In genomic region chr8:122162992-122163391, GRCm38 (mm10) we compare ENCODE assay signal across 9 mouse cellular contexts.
DNase-seq lines count a peak whose midpoint lies in the region; ATAC-seq and TF ChIP-seq lines count a peak whose summit lies in the region.
"Had no signal": no experiment of that assay in that cellular context is flagged by ENCODE, and none has a peak within 500 bp of the region (broad histone marks: within the 10 kb centered on the region; RNA-seq: fewer than 3 reads in every experiment).

No protein-coding gene starts in this region.

- peak; percentile 74 for TF ChIP-seq CTCF in embryonic fibroblast, embryonic 13.5 days (IDR thresholded peaks at IDR 0.05; ENCODE audit: borderline replicate concordance, insufficient read depth, low read length)

- no peaks in the 10 kb centered on the region for H3K4me1 ChIP-seq in kidney, embryonic 14.5 days (ENCODE audit: control insufficient read depth, insufficient read depth, low read length)
- no peaks in the 10 kb centered on the region for H3K4me1 ChIP-seq in embryonic fibroblast, embryonic 13.5 days (ENCODE audit: control insufficient read depth, insufficient read depth, low read length)
- H3K4me1 ChIP-seq in intestine, embryonic 15.5 days (replicated peaks) = no peaks in the 10 kb centered on the region
- H3K4me1 ChIP-seq in limb, embryonic 11.5 days (ENCODE audit: control insufficient read depth, insufficient read depth, low read length) = no peaks in the 10 kb centered on the region
- H3K4me1 ChIP-seq: embryonic facial prominence, embryonic 12.5 days had no signal

- H3K27ac ChIP-seq in kidney, embryonic 14.5 days (ENCODE audit: low read depth, low read length) = no peak overlapping the region
- no peak overlapping the region for H3K27ac ChIP-seq in embryonic fibroblast, embryonic 13.5 days (ENCODE audit: insufficient read depth, low read length)
- H3K27ac ChIP-seq in intestine, embryonic 15.5 days = no peak overlapping the region
- no peak overlapping the region for H3K27ac ChIP-seq in limb, embryonic 11.5 days (replicated peaks; ENCODE audit: low read depth, low read length)
- H3K27ac ChIP-seq: embryonic facial prominence, embryonic 12.5 days had no signal

- no peak overlapping the region; the same call in 1 of the 2 replicates for H3K9ac ChIP-seq in kidney, embryonic 14.5 days (ENCODE audit: low read depth, low read length)
- no peak overlapping the region for H3K9ac ChIP-seq in intestine, embryonic 15.5 days
- H3K9ac ChIP-seq in limb, embryonic 11.5 days (ENCODE audit: low read length) = no peak overlapping the region
- H3K9ac ChIP-seq: embryonic facial prominence, embryonic 12.5 days had no signal

- no peak for TF ChIP-seq POLR2A in embryonic fibroblast, embryonic 13.5 days (IDR thresholded peaks at IDR 0.05; ENCODE audit: low read depth, low read length)

- no peak overlapping the region for H3K4me2 ChIP-seq in kidney, embryonic 14.5 days (replicated peaks; ENCODE audit: low read depth, low read length)
- H3K4me2 ChIP-seq in intestine, embryonic 15.5 days (replicated peaks) = no peak overlapping the region
- no peak overlapping the region for H3K4me2 ChIP-seq in limb, embryonic 11.5 days (ENCODE audit: low read depth, severe bottlenecking)
- H3K4me2 ChIP-seq: embryonic facial prominence, embryonic 12.5 days had no signal

- H3K27me3 ChIP-seq in kidney, embryonic 14.5 days (ENCODE audit: control insufficient read depth, insufficient read depth, low read length) = no peaks in the 10 kb centered on the region
- H3K27me3 ChIP-seq in intestine, embryonic 15.5 days (replicated peaks) = no peaks in the 10 kb centered on the region
- no peaks in the 10 kb centered on the region for H3K27me3 ChIP-seq in limb, embryonic 11.5 days (ENCODE audit: control insufficient read depth, insufficient read depth, low read length)
- H3K27me3 ChIP-seq: embryonic facial prominence, embryonic 12.5 days had no signal

- H3K36me3 ChIP-seq in kidney, embryonic 14.5 days (ENCODE audit: control insufficient read depth, insufficient read depth, low read length) = no peaks in the 10 kb centered on the region
- H3K36me3 ChIP-seq in intestine, embryonic 15.5 days = no peaks in the 10 kb centered on the region
- no peaks in the 10 kb centered on the region for H3K36me3 ChIP-seq in limb, embryonic 11.5 days (ENCODE audit: control insufficient read depth, insufficient read depth, low read length)
- H3K36me3 ChIP-seq: embryonic facial prominence, embryonic 12.5 days had no signal

- ATAC-seq in kidney, embryonic 14.5 days (ENCODE audit: low FRiP score, low TSS enrichment) = no peak
- peak; percentile 45; the same call in 1 of the 2 replicates for ATAC-seq in intestine, embryonic 15.5 days
- ATAC-seq in limb, embryonic 11.5 days (ENCODE audit: insufficient number of reproducible peaks, low FRiP score, low TSS enrichment, low read depth) = no peak

- H3K4me3 ChIP-seq in kidney, embryonic 14.5 days (ENCODE audit: low read length) = no peak overlapping the region
- no peak overlapping the region for H3K4me3 ChIP-seq in embryonic fibroblast, embryonic 13.5 days (ENCODE audit: insufficient read depth, low read length)
- H3K4me3 ChIP-seq in intestine, embryonic 15.5 days (replicated peaks) = no peak overlapping the region
- H3K4me3 ChIP-seq in limb, embryonic 11.5 days (ENCODE audit: low read depth, low read length) = no peak overlapping the region
- H3K4me3 ChIP-seq: embryonic facial prominence, embryonic 12.5 days had no signal

- 32% methylated on average over 8 of the region's 8 CpGs for WGBS in kidney, embryonic 14.5 days
- WGBS in intestine, embryonic 15.5 days = 33% methylated on average over 8 of the region's 8 CpGs
- 29% methylated on average over 8 of the region's 8 CpGs for WGBS in limb, embryonic 11.5 days

- peak; percentile 36 for DNase-seq in kidney, adult 11 months
- DNase-seq in brain, adult 2 months (ENCODE audit: low read depth, low spot score) = peak; percentile 71
- peak; percentile 89 for DNase-seq in limb, embryonic 11.5 days (ENCODE audit: low spot score)
- peak; percentile 74 for DNase-seq in ovary, postnatal 10 days (ENCODE audit: low spot score)
- DNase-seq in thymus, postnatal 0 days (ENCODE audit: low spot score) = peak; percentile 41

- H3K9me3 ChIP-seq in kidney, embryonic 14.5 days (ENCODE audit: control insufficient read depth, low read length) = no peaks in the 10 kb centered on the region
- no peaks in the 10 kb centered on the region for H3K9me3 ChIP-seq in intestine, embryonic 15.5 days
- no peaks in the 10 kb centered on the region for H3K9me3 ChIP-seq in limb, embryonic 11.5 days (ENCODE audit: control insufficient read depth, low read length)
- H3K9me3 ChIP-seq: embryonic facial prominence, embryonic 12.5 days had no signal

Comparison
In these comparisons a context has a peak if more than half of its experiments do, and no peak if none do; other contexts are left out.
1. DNase-seq: peak in every context shown above with its lines; median percentile 89 in limb, embryonic 11.5 days; 74 in ovary, postnatal 10 days; 71 in brain, adult 2 months; 41 in thymus, postnatal 0 days; 36 in kidney, adult 11 months.